Mouse (Mus musculus) lung, adult 2 months (tissue): Measurements from ENCODE around the gene Plcl1.

Experiments
- CTCF ChIP-seq: fragments of 200-500 bp; IDR thresholded peaks from 2 replicates; pipeline ENCODE4 v1.5.1; 2011; ENCODE audit warnings: mild to moderate bottlenecking, low read length, control low read depth; ENCODE audit not compliant: insufficient read depth
- POLR2A ChIP-seq: fragments of 200-500 bp; IDR thresholded peaks from 2 replicates; pipeline ENCODE4 v1.6.1; 2011; ENCODE audit warnings: low read depth, mild to moderate bottlenecking, control low read depth, low read length, borderline replicate concordance; ENCODE audit errors: extremely low read depth

DNA sequence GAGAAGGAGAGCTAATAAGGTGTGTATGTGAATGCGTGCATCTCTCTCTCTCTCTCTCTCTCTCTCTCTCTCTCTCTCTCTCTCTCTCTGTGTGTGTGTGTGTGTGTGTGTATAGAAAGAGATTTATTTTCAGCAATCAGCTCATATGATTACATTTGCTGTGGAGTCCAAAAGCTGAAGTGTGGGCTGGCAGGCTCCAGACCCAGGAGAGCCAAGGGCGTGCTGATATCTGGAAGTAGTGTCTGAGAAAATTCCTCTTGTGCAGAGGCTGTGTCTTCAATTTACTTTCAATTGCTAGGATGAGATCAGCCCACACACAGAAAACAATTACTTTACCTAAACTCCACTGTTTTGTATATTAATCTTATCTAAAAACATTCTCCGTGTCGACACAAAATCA lies 179.7 kb downstream of the Plcl1 start:
- no peak for TF ChIP-seq CTCF
- TF ChIP-seq POLR2A: no peak
